Mouse (Mus musculus) E14TG2a.4 (cell line): ENCODE measurements around the gene Ccdc9.

Experiments
- CTCF ChIP-seq: conservative IDR thresholded peaks from 2 replicates; pipeline ENCODE4 v1.5.1; 2014; ENCODE audit warnings: low read length
- NANOG ChIP-seq: IDR thresholded peaks from 2 replicates; pipeline ENCODE4 v1.6.1; 2014; ENCODE audit warnings: borderline replicate concordance, low read length, mixed read lengths
- POU5F1 ChIP-seq: IDR thresholded peaks from 2 replicates; pipeline ENCODE4 v1.6.1; 2014; ENCODE audit warnings: low read length, borderline replicate concordance

DNA sequence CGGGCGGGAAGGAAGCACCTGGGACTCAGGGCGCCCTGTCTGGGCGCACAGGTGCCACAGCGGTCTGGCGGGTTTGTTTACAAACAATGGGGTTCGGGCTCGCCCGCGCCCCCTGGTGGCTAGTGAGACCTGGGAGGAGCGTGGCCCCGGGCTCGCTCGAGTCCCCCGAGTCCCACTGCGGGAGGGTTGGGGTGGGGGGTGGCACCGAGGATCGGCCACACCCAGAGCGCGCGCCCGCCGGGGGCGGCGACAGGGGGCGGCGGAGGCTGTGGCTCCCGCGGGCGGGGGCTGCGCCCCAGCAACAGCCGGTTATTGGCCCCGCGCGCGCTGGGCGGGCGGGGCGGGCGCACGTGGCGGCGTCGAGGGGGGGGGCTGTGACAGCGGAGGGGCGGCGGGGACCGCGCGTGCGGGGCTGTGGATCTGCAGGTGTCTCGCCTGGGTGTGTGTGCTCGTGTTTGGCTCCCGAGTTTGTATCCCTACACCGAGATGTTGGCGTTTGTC is 23.5 kb upstream of the Ccdc9 start:
- TF ChIP-seq CTCF, result peak; percentile 40
- no peak for TF ChIP-seq POU5F1
- no peak for TF ChIP-seq NANOG
